Mouse (Mus musculus) kidney, adult 2 months (tissue): ENCODE measurements around the gene Snx11.

Experiments used
- CTCF ChIP-seq: fragments of 200-500 bp; conservative IDR thresholded peaks from 2 replicates; pipeline ENCODE4 v1.5.1; 2011; ENCODE audit warnings: low read depth, mild to moderate bottlenecking, control low read depth, low read length, moderate library complexity, mixed read lengths; ENCODE audit not compliant: insufficient read depth, insufficient read length
- POLR2A ChIP-seq: fragments of 200-500 bp; IDR thresholded peaks from one replicate; pipeline ENCODE4 v1.6.1; 2011; ENCODE audit warnings: low read depth, low read length, control low read depth

DNA sequence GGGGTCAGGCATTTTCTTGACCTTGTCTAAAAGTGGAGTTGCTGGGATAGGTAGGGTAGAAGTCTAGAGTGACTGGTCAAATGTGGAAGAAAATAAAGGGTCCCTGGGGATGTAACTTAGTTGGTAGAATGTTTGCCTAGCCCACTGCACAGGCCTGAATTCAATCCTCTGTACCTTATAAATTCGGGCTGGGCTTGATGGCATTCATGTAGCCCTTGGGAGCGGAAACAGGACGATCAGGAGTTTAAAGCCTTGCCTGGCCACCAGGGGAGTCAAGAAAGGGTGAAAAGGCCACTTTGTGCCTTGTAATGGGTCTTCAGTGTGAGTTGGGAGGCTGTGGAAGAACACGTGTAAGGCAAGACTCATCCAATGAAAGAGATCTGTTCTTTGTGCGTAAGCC, 12.6 kb upstream of the Snx11 start:
- TF ChIP-seq POLR2A (no peak), CTCF (no peak)
